Mouse (Mus musculus) midbrain, embryonic 15.5 days (tissue): ENCODE measurements around the gene Atp6v1g2. TPM values are rescaled to one million over a fixed set of nuclear protein-coding genes. Genes with fewer than 3 reads are reported as not detected.
"Not testable (repeated sequence)": the region's sequence is repeated elsewhere in the genome, so short reads cannot be mapped to it uniquely, and the experiment has no call there.

Experiments
- ATAC-seq: fragments of 200-750 bp; cut with Nextera tagmentation; replicated peaks from 2 replicates; pipeline ENCODE4 v1.8.0; 2017; ENCODE audit warnings: moderate TSS enrichment
- H3K27ac ChIP-seq: fragments of 300-500 bp; sonication (generic); 2 replicates; pipeline ENCODE4 v1.5.1; 2015; ENCODE audit warnings: mild to moderate bottlenecking, inconsistent platforms
- H3K27me3 ChIP-seq: fragments of 300-500 bp; sonication (generic); replicated peaks from 2 replicates; pipeline ENCODE4 v1.6.1; 2015; ENCODE audit warnings: inconsistent platforms
- H3K36me3 ChIP-seq: fragments of 300-500 bp; sonication (generic); replicated peaks from 2 replicates; pipeline ENCODE4 v1.6.1; 2015; ENCODE audit warnings: inconsistent platforms
- H3K4me1 ChIP-seq: fragments of 300-500 bp; sonication (generic); 2 replicates; pipeline ENCODE4 v1.6.1; 2015; ENCODE audit warnings: inconsistent platforms
- H3K4me2 ChIP-seq: fragments of 300-500 bp; sonication (generic); 2 replicates; pipeline ENCODE4 v1.6.1; 2015; ENCODE audit warnings: inconsistent platforms, mild to moderate bottlenecking, moderate library complexity
- H3K4me3 ChIP-seq: fragments of 300-500 bp; sonication (generic); 2 replicates; pipeline ENCODE4 v1.5.1; 2015; ENCODE audit warnings: mild to moderate bottlenecking, inconsistent platforms
- H3K9ac ChIP-seq: fragments of 300-500 bp; sonication (generic); 2 replicates; pipeline ENCODE4 v1.6.1; 2015; ENCODE audit warnings: mild to moderate bottlenecking, inconsistent platforms
- H3K9me3 ChIP-seq: fragments of 300-500 bp; sonication (generic); 2 replicates; pipeline ENCODE4 v1.6.1; 2016; ENCODE audit warnings: inconsistent platforms
- WGBS: fragments of 180-500 bp; shearing (Covaris S2); methylation state at CpG from one replicate; pipeline ENCODE4 v1.1.7; 2015; ENCODE audit warnings: mixed read lengths; 5-methylcytosine and 5-hydroxymethylcytosine counted together
- polyA plus RNA-seq: library from polyadenylated mRNA; unstranded; fragments of >200 nt; fragmentation: Nextera tagmentation; extraction: Ambion mirVana; gene quantifications from 2 replicates; pipeline ENCODE4 v1.2.1, GENCODE M21; 2015

Gene Atp6v1g2
- polyA plus RNA-seq, 1 experiment from 2014 or later, result 100 TPM

DNA sequence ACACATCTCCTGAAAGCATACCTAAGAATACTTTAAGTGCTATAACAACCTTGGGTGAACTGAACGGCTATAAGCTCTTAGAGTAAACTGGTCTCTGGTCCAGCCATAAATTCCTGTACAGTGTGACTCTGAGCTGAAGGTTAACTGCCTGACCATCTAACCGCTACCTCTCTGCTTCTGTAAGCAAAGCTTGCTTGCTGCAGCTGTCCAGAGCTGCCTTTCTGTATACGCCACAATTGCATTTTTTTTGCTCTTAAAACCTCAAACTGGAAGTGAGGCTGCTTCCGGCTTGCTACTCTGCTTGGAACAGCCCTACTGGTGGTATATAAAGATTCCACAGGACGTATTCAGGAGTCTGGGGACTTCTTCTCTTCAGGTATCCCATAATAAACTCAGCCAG, 801 bp upstream of the Atp6v1g2 start:
- H3K27ac ChIP-seq, result no peak overlapping the region
- WGBS, result 85% methylated on average over 5 of the region's 5 CpGs
- H3K4me3 ChIP-seq, result no peak overlapping the region
- H3K9ac ChIP-seq, result no peak overlapping the region
- peaks cover 40% of the 10 kb centered on the region for H3K4me1 ChIP-seq
- no peak for ATAC-seq
- peaks cover 14% of the 10 kb centered on the region for H3K36me3 ChIP-seq
- 0 out of 2 replicates have a peak overlapping the region, but pooled peaks have one; percentile 31 for H3K4me2 ChIP-seq
- H3K27me3 ChIP-seq, result no peaks in the 10 kb centered on the region
- no peaks in the 10 kb centered on the region for H3K9me3 ChIP-seq

GRCm38 (mm10) chr17:35234090-35234489, 630 bp downstream of the Atp6v1g2 start:
- H3K27ac ChIP-seq, ATAC-seq, H3K27me3 ChIP-seq, H3K36me3 ChIP-seq, H3K9ac ChIP-seq, H3K9me3 ChIP-seq: not testable (repeated sequence)
- Histone ChIP-seq H3K4me2 (peak overlapping the region; percentile 97; the same call in 1 of the 2 replicates), H3K4me1 (peaks cover 40% of the 10 kb centered on the region), H3K4me3 (peak overlapping the region; percentile 56; the same call in 1 of the 2 replicates)
- 87% methylated on average over 7 of the region's 7 CpGs for WGBS

DNA sequence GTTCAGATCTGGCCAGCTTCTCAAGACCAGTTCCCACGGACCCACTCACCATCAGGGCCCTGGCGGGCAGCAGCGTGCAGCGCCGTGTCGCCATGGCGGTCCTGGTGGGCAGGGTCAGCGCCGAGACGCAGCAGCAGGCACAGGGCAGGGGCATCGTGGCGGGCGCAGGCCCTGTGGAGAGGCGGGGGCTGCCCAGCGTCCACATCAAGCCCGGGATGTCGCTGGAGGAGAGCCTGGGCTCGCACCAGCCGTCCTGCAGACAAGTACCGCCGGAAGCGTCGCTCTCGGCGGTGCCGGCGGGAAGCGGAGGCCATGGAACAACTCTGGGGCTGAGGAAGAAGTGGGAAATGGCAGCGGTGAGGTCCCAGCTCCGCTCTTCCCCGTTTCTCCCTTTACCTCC, 1.4 kb downstream of the Atp6v1g2 start:
- peak overlapping the region; percentile 97 for H3K4me2 ChIP-seq
- H3K27ac ChIP-seq, result peak overlapping the region; percentile 93
- H3K4me3 ChIP-seq, result peak overlapping the region; percentile 56
- no peaks in the 10 kb centered on the region for H3K27me3 ChIP-seq
- peak overlapping the region; percentile 70 for H3K9ac ChIP-seq
- no peaks in the 10 kb centered on the region for H3K9me3 ChIP-seq
- H3K36me3 ChIP-seq, result peaks cover 3% of the 10 kb centered on the region; the same call in 1 of the 2 replicates
- 4% methylated on average over 31 of the region's 31 CpGs for WGBS
- peaks cover 40% of the 10 kb centered on the region for H3K4me1 ChIP-seq
- ATAC-seq, result 0 out of 2 replicates have a peak, but pooled peaks have one; percentile 2

- peak within 1 kb of the TSS; percentile 70 for H3K9ac ChIP-seq
- ATAC-seq, result peak; percentile 83
- no peaks in the 10 kb centered on the region for H3K27me3 ChIP-seq
- H3K27ac ChIP-seq, result peak within 1 kb of the TSS; percentile 93
- WGBS, result under 1% methylated on average over 35 of the region's 35 CpGs
- peaks cover 48% of the 10 kb centered on the region for H3K4me1 ChIP-seq
- peak within 1 kb of the TSS; percentile 97 for H3K4me2 ChIP-seq
- H3K9me3 ChIP-seq, result no peaks in the 10 kb centered on the region
- H3K36me3 ChIP-seq, result no peaks in the 10 kb centered on the region
- peak within 1 kb of the TSS; percentile 56 for H3K4me3 ChIP-seq
Observed at GRCm38 (mm10) chr17:35235614-35236389, 2.3 kb downstream of the Atp6v1g2 start, which contains the start of gene Nfkbil1. Gene Nfkbil1 (minus strand): TSS chr17:35235792.

- peaks cover 50% of the 10 kb centered on the region for H3K4me1 ChIP-seq
- H3K27me3 ChIP-seq, result no peaks in the 10 kb centered on the region
- H3K4me2 ChIP-seq, result peak overlapping the region; percentile 97
- peak overlapping the region; percentile 56 for H3K4me3 ChIP-seq
- H3K9me3 ChIP-seq, result no peaks in the 10 kb centered on the region
- peak overlapping the region; percentile 70 for H3K9ac ChIP-seq
- WGBS, result under 1% methylated on average over 18 of the region's 18 CpGs
- no peaks in the 10 kb centered on the region for H3K36me3 ChIP-seq
- H3K27ac ChIP-seq, result peak overlapping the region; percentile 93
- peak; percentile 88 for ATAC-seq
Observed at GRCm38 (mm10) chr17:35236390-35236746, 2.9 kb downstream of the Atp6v1g2 start.

DNA sequence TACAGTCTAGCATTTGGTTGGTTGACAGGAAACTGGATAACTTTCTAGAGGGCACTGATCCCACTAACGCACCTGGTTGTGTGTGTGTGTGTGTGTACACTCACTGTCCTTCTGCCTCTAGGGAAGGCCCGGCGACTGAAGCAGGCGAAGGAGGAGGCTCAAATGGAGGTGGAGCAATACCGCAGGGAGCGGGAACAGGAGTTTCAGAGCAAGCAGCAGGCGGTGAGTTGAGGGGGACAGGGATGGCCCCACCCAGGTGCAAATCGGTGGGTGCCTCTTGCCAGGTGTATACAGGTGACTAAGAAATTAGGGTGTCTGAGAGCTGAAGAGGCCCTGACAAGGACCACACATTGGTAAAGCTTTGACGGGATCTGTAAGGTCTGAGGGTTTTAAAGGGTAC, 3.5 kb downstream of the Atp6v1g2 start:
- H3K4me3 ChIP-seq, result peak overlapping the region; percentile 56
- H3K4me1 ChIP-seq, result peaks cover 45% of the 10 kb centered on the region
- no peaks in the 10 kb centered on the region for H3K9me3 ChIP-seq
- ATAC-seq, result no peak
- 77% methylated on average over 9 of the region's 9 CpGs for WGBS
- H3K4me2 ChIP-seq, result peak overlapping the region; percentile 97
- H3K9ac ChIP-seq, result peak overlapping the region; percentile 70; the same call in 1 of the 2 replicates
- no peaks in the 10 kb centered on the region for H3K27me3 ChIP-seq
- H3K27ac ChIP-seq, result peak overlapping the region; percentile 93
- no peaks in the 10 kb centered on the region for H3K36me3 ChIP-seq

DNA sequence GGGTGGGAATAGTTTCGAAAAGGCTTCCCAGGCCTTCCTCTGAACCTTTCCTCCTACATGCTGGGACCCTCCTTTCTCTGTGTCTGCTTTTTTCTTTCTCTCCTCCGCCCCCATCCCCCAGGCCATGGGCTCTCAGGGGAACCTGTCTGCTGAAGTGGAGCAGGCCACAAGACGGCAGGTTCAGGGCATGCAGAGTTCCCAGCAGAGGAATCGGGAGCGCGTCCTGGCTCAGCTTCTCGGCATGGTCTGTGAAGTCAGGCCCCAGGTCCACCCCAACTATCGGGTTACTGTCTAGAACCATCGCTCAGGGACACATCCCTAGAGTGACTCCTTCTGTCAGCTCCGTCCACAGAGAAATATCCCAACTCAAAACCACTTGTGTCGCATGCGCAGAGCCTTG, 4.0 kb downstream of the Atp6v1g2 start:
- H3K36me3 ChIP-seq, result no peaks in the 10 kb centered on the region
- peak overlapping the region; percentile 56; the same call in 1 of the 2 replicates for H3K4me3 ChIP-seq
- WGBS, result 89% methylated on average over 12 of the region's 12 CpGs
- H3K9me3 ChIP-seq, result no peaks in the 10 kb centered on the region
- H3K4me2 ChIP-seq, result peak overlapping the region; percentile 97
- no peaks in the 10 kb centered on the region for H3K27me3 ChIP-seq
- H3K9ac ChIP-seq, result no peak overlapping the region
- peaks cover 40% of the 10 kb centered on the region for H3K4me1 ChIP-seq
- ATAC-seq, result no peak
- no peak overlapping the region for H3K27ac ChIP-seq

DNA sequence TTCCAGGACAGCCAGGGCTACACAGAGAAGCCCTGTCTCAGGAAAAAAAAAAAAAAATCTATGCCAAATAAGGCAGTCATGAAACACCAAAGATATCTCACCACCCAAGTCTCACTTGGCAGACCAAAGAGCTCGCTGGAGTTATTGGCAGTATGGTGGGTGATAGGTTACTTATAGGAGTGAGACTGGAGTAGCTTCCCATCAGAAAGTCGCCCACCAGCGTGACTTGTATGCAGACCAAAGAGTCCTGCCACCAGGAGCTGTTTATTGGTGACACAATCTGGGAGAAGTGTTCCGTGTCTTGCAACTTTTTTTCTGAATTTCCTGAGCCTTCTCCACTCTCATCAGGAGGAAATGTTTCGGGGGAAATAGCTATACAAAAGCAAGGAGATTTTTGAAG, 6.2 kb downstream of the Atp6v1g2 start:
- Histone ChIP-seq H3K9ac (no peak overlapping the region), H3K4me3 (no peak overlapping the region), H3K4me2 (no peak overlapping the region), H3K9me3 (no peaks in the 10 kb centered on the region), H3K27me3 (no peaks in the 10 kb centered on the region), H3K27ac (no peak overlapping the region), H3K36me3 (peaks cover 5% of the 10 kb centered on the region), H3K4me1 (peaks cover 36% of the 10 kb centered on the region)
- whole genome bisulfite sequencing, result 88% methylated on average over 5 of the region's 5 CpGs
- no peak for ATAC-seq

DNA sequence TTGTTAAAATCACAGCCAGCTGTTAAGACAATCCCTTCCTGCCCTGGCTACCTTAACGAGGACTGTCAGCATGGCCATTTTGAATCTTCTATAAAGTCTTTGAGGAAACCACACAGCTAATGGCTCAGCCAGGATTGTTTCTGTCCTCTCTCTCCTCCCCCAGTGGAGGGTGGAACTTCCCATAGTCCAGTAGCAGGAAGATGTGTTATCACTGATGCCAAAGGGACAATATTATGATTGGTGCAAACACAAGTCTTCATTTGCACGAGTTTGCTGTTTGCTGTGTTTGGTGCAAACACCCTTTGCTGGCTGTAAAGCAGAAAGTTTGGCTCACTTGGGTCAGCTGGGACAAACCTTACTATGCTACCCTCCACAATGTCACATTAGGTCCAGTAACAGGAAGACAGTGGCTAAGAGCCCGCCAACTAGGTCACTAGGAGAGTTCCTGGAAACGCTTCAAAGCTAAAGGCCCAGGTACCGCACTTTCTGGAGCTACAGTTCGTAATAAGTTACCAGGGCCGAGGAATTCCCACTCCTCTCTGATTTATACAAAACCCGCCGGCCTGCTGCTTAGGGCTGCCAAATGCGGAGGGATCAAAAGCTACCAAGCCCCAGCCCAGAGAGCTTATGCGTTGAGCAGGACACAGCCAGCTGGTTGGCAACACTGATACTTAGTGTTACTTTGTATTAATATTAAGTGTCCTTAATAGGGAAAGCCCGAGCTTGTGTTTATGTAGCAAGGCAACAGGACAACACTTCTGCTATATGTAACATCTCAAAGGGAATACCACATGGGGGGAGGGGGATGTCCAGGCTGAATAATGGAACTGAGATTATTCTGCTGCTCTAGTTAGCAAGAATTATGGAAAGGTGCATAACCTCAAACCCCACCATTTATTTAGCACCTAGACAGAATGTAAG, 7.2 kb downstream of the Atp6v1g2 start:
- Histone ChIP-seq H3K4me2 (peak overlapping the region; percentile 82), H3K4me3 (peak overlapping the region; percentile 98), H3K36me3 (peaks cover 15% of the 10 kb centered on the region), H3K9me3 (no peaks in the 10 kb centered on the region), H3K4me1 (peaks cover 40% of the 10 kb centered on the region), H3K9ac (peak overlapping the region; percentile 48), H3K27me3 (no peaks in the 10 kb centered on the region), H3K27ac (peak overlapping the region; percentile 99)
- 30% methylated on average over 12 of the region's 12 CpGs for WGBS
- ATAC-seq, result peak; percentile 1

- H3K9me3 ChIP-seq, result no peaks in the 10 kb centered on the region
- peaks cover 23% of the 10 kb centered on the region for H3K36me3 ChIP-seq
- ATAC-seq, result peak; percentile 90
- H3K27me3 ChIP-seq, result no peaks in the 10 kb centered on the region
- whole genome bisulfite sequencing, result 0% methylated on average over 69 of the region's 69 CpGs
- peak within 1 kb of the TSS; percentile 82 for H3K4me2 ChIP-seq
- H3K4me1 ChIP-seq, result peaks cover 48% of the 10 kb centered on the region
- peak within 1 kb of the TSS; percentile 98 for H3K9ac ChIP-seq
- peak within 1 kb of the TSS; percentile 99 for H3K27ac ChIP-seq
- peak within 1 kb of the TSS; percentile 98 for H3K4me3 ChIP-seq
Observed at GRCm38 (mm10) chr17:35241305-35242014, 8.0 kb downstream of the Atp6v1g2 start, which contains the start of gene Ddx39b. Gene Ddx39b (plus strand): TSS chr17:35241746.

- Histone ChIP-seq H3K9ac (peak overlapping the region; percentile 98), H3K36me3 (peaks cover 31% of the 10 kb centered on the region), H3K27ac (peak overlapping the region; percentile 99), H3K4me2 (peak overlapping the region; percentile 82), H3K4me3 (peak overlapping the region; percentile 98), H3K27me3 (no peaks in the 10 kb centered on the region), H3K4me1 (peaks cover 47% of the 10 kb centered on the region), H3K9me3 (no peaks in the 10 kb centered on the region)
- peak; percentile 43 for ATAC-seq
- under 1% methylated on average over 55 of the region's 55 CpGs for WGBS
Observed at GRCm38 (mm10) chr17:35242015-35242941, 8.8 kb downstream of the Atp6v1g2 start.
